Mouse (Mus musculus) E14TG2a.4 (cell line): ENCODE data around the gene Rtn4r.

ENCODE experiments used
- H3K27me3 ChIP-seq: 2 replicates; pipeline ENCODE4 v1.6.1; 2014; ENCODE audit warnings: low read length, control low read depth; ENCODE audit not compliant: insufficient read depth
- H3K36me3 ChIP-seq: 2 replicates; pipeline ENCODE4 v1.6.1; 2014; ENCODE audit warnings: low read length, control low read depth; ENCODE audit not compliant: insufficient read depth
- H3K4me1 ChIP-seq: replicated peaks from 2 replicates; pipeline ENCODE4 v1.6.1; 2014; ENCODE audit warnings: low read depth, low read length, control low read depth
- H3K4me3 ChIP-seq: replicated peaks from 2 replicates; pipeline ENCODE4 v1.5.1; 2014; ENCODE audit warnings: mild to moderate bottlenecking, low read length
- H3K9me3 ChIP-seq: 2 replicates; pipeline ENCODE4 v1.6.1; 2014; ENCODE audit warnings: low read length, control low read depth
- CTCF ChIP-seq: conservative IDR thresholded peaks from 2 replicates; pipeline ENCODE4 v1.5.1; 2014; ENCODE audit warnings: low read length
- NANOG ChIP-seq: IDR thresholded peaks from 2 replicates; pipeline ENCODE4 v1.6.1; 2014; ENCODE audit warnings: borderline replicate concordance, low read length, mixed read lengths
- POU5F1 ChIP-seq: IDR thresholded peaks from 2 replicates; pipeline ENCODE4 v1.6.1; 2014; ENCODE audit warnings: low read length, borderline replicate concordance

The Rtn4r gene

GRCm38 (mm10) chr16:18127871-18128563 is 575 bp downstream of the Rtn4r start:
- no peaks in the 10 kb centered on the region for H3K9me3 ChIP-seq
- no peak for TF ChIP-seq POU5F1
- no peak for TF ChIP-seq NANOG
- TF ChIP-seq CTCF, result no peak
- H3K36me3 ChIP-seq, result no peaks in the 10 kb centered on the region

DNA sequence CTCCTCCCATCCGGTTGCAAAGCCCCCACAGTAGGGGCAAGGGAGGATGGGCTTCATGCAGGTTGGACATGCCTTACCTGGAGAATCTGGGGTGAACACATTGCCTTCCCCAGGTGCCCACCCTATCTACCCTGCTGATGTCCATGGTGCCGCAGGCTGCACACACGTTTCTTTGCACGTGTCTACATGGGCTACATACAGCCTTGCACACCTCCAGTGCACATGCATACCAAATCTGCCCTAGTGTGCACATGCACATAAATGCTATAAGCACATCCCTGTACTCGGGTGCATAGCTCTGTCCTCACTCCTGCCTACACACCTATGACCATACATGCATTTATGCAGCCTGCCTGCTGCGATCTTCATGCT is 1.1 kb downstream of the Rtn4r start:
- Histone ChIP-seq H3K4me3 (peak overlapping the region; percentile 81), H3K9me3 (no peaks in the 10 kb centered on the region), H3K36me3 (no peaks in the 10 kb centered on the region), H3K4me1 (peaks cover 21% of the 10 kb centered on the region), H3K27me3 (peaks cover 92% of the 10 kb centered on the region)
- no peak for TF ChIP-seq POU5F1
- TF ChIP-seq NANOG, result no peak
- no peak for TF ChIP-seq CTCF

More at GRCm38 (mm10) chr16:18127871-18128563, 575 bp downstream of the Rtn4r start:
- Histone ChIP-seq H3K4me1 (peaks cover 21% of the 10 kb centered on the region), H3K4me3 (peak overlapping the region; percentile 81), H3K27me3 (peaks cover 92% of the 10 kb centered on the region)

GRCm38 (mm10) chr16:18129413-18129812 is 2.0 kb downstream of the Rtn4r start:
- H3K36me3 ChIP-seq, result no peaks in the 10 kb centered on the region

DNA sequence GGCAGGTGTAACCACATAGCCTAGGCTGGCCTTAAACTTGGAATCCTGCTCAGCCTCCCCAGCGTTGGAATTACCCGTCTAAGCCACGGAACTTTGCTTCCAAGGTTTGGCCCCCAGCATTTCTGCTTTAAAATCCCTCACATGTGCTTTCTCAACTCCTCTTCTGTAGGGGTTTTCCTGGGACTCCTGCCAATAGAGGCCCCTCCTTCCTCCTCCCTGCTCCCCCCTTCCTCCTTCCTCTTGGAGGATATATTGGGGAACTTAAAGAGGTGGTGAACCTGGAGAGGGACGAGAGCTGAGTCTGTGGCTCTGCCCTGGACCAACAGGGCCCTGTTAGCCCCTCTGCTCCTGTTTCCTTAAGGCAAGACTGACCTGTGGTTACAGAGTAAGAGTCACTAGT is 2.8 kb downstream of the Rtn4r start:
- Histone ChIP-seq H3K9me3 (no peaks in the 10 kb centered on the region), H3K4me1 (peaks cover 17% of the 10 kb centered on the region), H3K36me3 (no peaks in the 10 kb centered on the region), H3K27me3 (peaks cover 93% of the 10 kb centered on the region), H3K4me3 (no peak overlapping the region)
- TF ChIP-seq POU5F1 (no peak), CTCF (no peak), NANOG (no peak)

More at GRCm38 (mm10) chr16:18129413-18129812, 2.0 kb downstream of the Rtn4r start:
- H3K27me3 ChIP-seq, result peaks cover 92% of the 10 kb centered on the region
- no peaks in the 10 kb centered on the region for H3K9me3 ChIP-seq
- no peak overlapping the region for H3K4me3 ChIP-seq
- peaks cover 20% of the 10 kb centered on the region for H3K4me1 ChIP-seq
- TF ChIP-seq CTCF, result no peak
- TF ChIP-seq POU5F1, result no peak
- no peak for TF ChIP-seq NANOG

- peaks cover 93% of the 10 kb centered on the region for H3K27me3 ChIP-seq
- no peak for TF ChIP-seq CTCF
- no peak for TF ChIP-seq POU5F1
- no peak for TF ChIP-seq NANOG
These were observed 3.3 kb downstream of the Rtn4r start for GRCm38 (mm10) chr16:18130705-18131104.

DNA sequence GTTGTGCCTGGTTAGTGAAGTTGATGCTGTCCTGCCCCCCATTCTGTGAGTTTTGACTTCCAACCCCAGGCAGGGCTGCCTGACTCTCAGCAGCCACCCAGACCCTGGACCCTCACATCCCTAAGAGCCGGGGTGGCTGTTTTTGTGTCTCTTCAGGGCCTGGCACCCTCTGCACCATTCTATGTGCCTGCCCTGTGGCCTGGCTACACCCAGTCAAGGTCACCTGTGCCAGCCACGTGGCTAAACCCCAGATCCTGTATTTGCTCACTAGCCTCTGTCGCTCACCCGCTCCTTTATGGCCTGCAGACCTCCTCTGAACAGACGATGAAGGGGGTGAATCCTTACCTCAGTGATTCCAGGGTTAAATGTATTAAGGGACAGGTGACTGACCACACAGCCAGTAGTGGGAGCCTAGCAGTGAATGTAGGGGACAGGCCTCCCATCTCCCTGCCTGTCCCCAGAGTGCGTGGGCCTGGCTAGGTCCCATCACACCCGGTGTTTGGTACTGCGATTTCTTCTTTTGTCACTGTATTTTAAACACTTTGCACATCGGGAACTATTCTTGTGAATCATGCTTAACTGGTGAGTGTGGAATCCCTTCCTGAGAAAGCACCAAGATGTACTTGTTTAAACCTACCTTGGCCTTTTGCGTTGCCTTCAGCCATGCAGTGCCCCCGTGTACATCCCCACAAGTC is 4.0 kb downstream of the Rtn4r start:
- peaks cover 18% of the 10 kb centered on the region for H3K4me1 ChIP-seq
- no peaks in the 10 kb centered on the region for H3K9me3 ChIP-seq
- no peak overlapping the region for H3K4me3 ChIP-seq
- no peaks in the 10 kb centered on the region for H3K36me3 ChIP-seq
- TF ChIP-seq CTCF (no peak), POU5F1 (no peak), NANOG (no peak)
- H3K27me3 ChIP-seq, result peaks cover 87% of the 10 kb centered on the region

More at GRCm38 (mm10) chr16:18130705-18131104, 3.3 kb downstream of the Rtn4r start:
- Histone ChIP-seq H3K36me3 (no peaks in the 10 kb centered on the region), H3K4me3 (no peak overlapping the region), H3K9me3 (no peaks in the 10 kb centered on the region), H3K4me1 (peaks cover 17% of the 10 kb centered on the region)

- no peak overlapping the region for H3K4me3 ChIP-seq
- TF ChIP-seq NANOG (no peak), CTCF (no peak), POU5F1 (no peak)
- no peaks in the 10 kb centered on the region for H3K36me3 ChIP-seq
- H3K4me1 ChIP-seq, result peaks cover 12% of the 10 kb centered on the region
- no peaks in the 10 kb centered on the region for H3K9me3 ChIP-seq
- peaks cover 87% of the 10 kb centered on the region for H3K27me3 ChIP-seq
These were observed 4.6 kb downstream of the Rtn4r start for GRCm38 (mm10) chr16:18132026-18132425.

DNA sequence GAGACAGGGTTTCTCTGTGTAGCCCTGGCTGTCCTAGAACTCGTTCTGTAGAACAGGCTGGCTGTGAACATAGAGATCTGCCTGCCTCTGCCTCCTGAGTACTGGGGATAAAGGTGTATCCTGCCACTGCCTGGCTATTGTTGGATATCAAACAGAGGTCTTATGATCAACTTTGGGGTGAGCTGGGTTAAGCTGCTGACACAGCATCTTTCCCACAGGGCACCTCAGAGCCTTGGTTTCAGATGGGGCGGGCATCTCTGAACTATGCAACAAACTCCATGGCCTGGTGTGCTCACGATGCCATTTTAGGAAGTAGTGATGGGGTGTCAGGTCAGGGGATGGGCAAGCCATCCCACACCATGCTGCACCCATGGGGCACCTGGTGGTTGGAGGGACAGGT is 5.1 kb downstream of the Rtn4r start:
- H3K27me3 ChIP-seq, result peaks cover 90% of the 10 kb centered on the region
- H3K4me3 ChIP-seq, result no peak overlapping the region
- peaks cover 12% of the 10 kb centered on the region for H3K4me1 ChIP-seq
- TF ChIP-seq POU5F1 (no peak), CTCF (no peak), NANOG (no peak)
- no peaks in the 10 kb centered on the region for H3K9me3 ChIP-seq
- no peaks in the 10 kb centered on the region for H3K36me3 ChIP-seq
